Mouse (Mus musculus): ENCODE data around the gene Frmd7. TPM values are rescaled to one million over a fixed set of nuclear protein-coding genes. Genes with fewer than 3 reads are reported as not detected.

Gene Frmd7
- polyA plus RNA-seq, 1 experiment from 2014 or later: not detected

- Histone ChIP-seq H3K36me3 (no peaks in the 10 kb centered on the region), H3K4me3 (replicated peaks) (no peak overlapping the region), H3K9me3 (no peaks in the 10 kb centered on the region), H3K9ac (no peak overlapping the region), H3K27me3 (replicated peaks) (no peaks in the 10 kb centered on the region), H3K4me2 (no peak overlapping the region), H3K27ac (no peak overlapping the region), H3K4me1 (no peaks in the 10 kb centered on the region)
- no peak for ATAC-seq (ENCODE audit: insufficient read depth, low FRiP score, low read depth)
- WGBS: 66% methylated on average over 3 of the region's 3 CpGs
These were observed 5.4 kb downstream of the Frmd7 start for GRCm38 (mm10) chrX:50937117-50937516.

- no peaks in the 10 kb centered on the region for H3K36me3 ChIP-seq
- WGBS: 47% methylated on average over 3 of the region's 3 CpGs
- ATAC-seq (ENCODE audit: insufficient read depth, low FRiP score, low read depth): no peak
- H3K27me3 ChIP-seq (replicated peaks): no peaks in the 10 kb centered on the region
- no peak overlapping the region for H3K9ac ChIP-seq
- H3K9me3 ChIP-seq: no peaks in the 10 kb centered on the region
- H3K4me2 ChIP-seq: no peak overlapping the region
- no peak overlapping the region for H3K27ac ChIP-seq
- no peaks in the 10 kb centered on the region for H3K4me1 ChIP-seq
- H3K4me3 ChIP-seq (replicated peaks): no peak overlapping the region
These were observed 12.2 kb downstream of the Frmd7 start for GRCm38 (mm10) chrX:50930309-50930708.

GRCm38 (mm10) chrX:50926893-50927545 is 15.5 kb downstream of the Frmd7 start:
- Histone ChIP-seq H3K4me3 (replicated peaks) (no peak overlapping the region), H3K4me2 (no peak overlapping the region), H3K9ac (no peak overlapping the region), H3K27me3 (replicated peaks) (no peaks in the 10 kb centered on the region), H3K27ac (no peak overlapping the region), H3K9me3 (no peaks in the 10 kb centered on the region), H3K36me3 (no peaks in the 10 kb centered on the region), H3K4me1 (no peaks in the 10 kb centered on the region)
- ATAC-seq (ENCODE audit: insufficient read depth, low FRiP score, low read depth): no peak
- 66% methylated on average over 10 of the region's 10 CpGs for WGBS

GRCm38 (mm10) chrX:50924629-50925364 is 17.7 kb downstream of the Frmd7 start:
- H3K27me3 ChIP-seq (replicated peaks): no peaks in the 10 kb centered on the region
- no peak overlapping the region for H3K4me2 ChIP-seq
- H3K4me1 ChIP-seq: no peaks in the 10 kb centered on the region
- H3K9ac ChIP-seq: no peak overlapping the region
- no peak overlapping the region for H3K4me3 ChIP-seq (replicated peaks)
- WGBS: 42% methylated on average over 18 of the region's 18 CpGs
- H3K36me3 ChIP-seq: no peaks in the 10 kb centered on the region
- no peaks in the 10 kb centered on the region for H3K9me3 ChIP-seq
- no peak for ATAC-seq (ENCODE audit: insufficient read depth, low FRiP score, low read depth)
- H3K27ac ChIP-seq: no peak overlapping the region

- H3K4me3 ChIP-seq (replicated peaks): no peak overlapping the region
- no peaks in the 10 kb centered on the region for H3K4me1 ChIP-seq
- H3K27me3 ChIP-seq (replicated peaks): no peaks in the 10 kb centered on the region
- no peak overlapping the region for H3K9ac ChIP-seq
- 31% methylated on average over 3 of the region's 3 CpGs for WGBS
- no peak overlapping the region for H3K4me2 ChIP-seq
- H3K9me3 ChIP-seq: no peaks in the 10 kb centered on the region
- H3K27ac ChIP-seq: no peak overlapping the region
- no peak for ATAC-seq (ENCODE audit: insufficient read depth, low FRiP score, low read depth)
- no peaks in the 10 kb centered on the region for H3K36me3 ChIP-seq
These were observed 23.8 kb downstream of the Frmd7 start for GRCm38 (mm10) chrX:50918754-50919153.

GRCm38 (mm10) chrX:50917389-50917788 is 25.1 kb downstream of the Frmd7 start:
- Histone ChIP-seq H3K36me3 (no peaks in the 10 kb centered on the region), H3K9me3 (no peaks in the 10 kb centered on the region), H3K4me3 (replicated peaks) (no peak overlapping the region), H3K27me3 (replicated peaks) (no peaks in the 10 kb centered on the region), H3K4me2 (no peak overlapping the region), H3K9ac (no peak overlapping the region), H3K4me1 (no peaks in the 10 kb centered on the region), H3K27ac (no peak overlapping the region)
- ATAC-seq (ENCODE audit: insufficient read depth, low FRiP score, low read depth): no peak
- WGBS: 52% methylated on average over 3 of the region's 3 CpGs

- no peak overlapping the region for H3K4me2 ChIP-seq
- no peaks in the 10 kb centered on the region for H3K9me3 ChIP-seq
- H3K4me1 ChIP-seq: no peaks in the 10 kb centered on the region
- no peaks in the 10 kb centered on the region for H3K27me3 ChIP-seq (replicated peaks)
- ATAC-seq (ENCODE audit: insufficient read depth, low FRiP score, low read depth): no peak
- whole genome bisulfite sequencing: 86% methylated on average over 5 of the region's 5 CpGs
- H3K27ac ChIP-seq: no peak overlapping the region
- H3K9ac ChIP-seq: no peak overlapping the region
- no peaks in the 10 kb centered on the region for H3K36me3 ChIP-seq
- H3K4me3 ChIP-seq (replicated peaks): no peak overlapping the region
These were observed 32.6 kb downstream of the Frmd7 start for GRCm38 (mm10) chrX:50909915-50910314.

- 80% methylated on average over 3 of the region's 3 CpGs for WGBS
- Histone ChIP-seq H3K4me3 (replicated peaks) (no peak overlapping the region), H3K9ac (no peak overlapping the region), H3K4me1 (no peaks in the 10 kb centered on the region), H3K4me2 (no peak overlapping the region), H3K36me3 (no peaks in the 10 kb centered on the region), H3K27me3 (replicated peaks) (no peaks in the 10 kb centered on the region), H3K9me3 (no peaks in the 10 kb centered on the region), H3K27ac (no peak overlapping the region)
- ATAC-seq (ENCODE audit: insufficient read depth, low FRiP score, low read depth): no peak
These were observed 39.0 kb downstream of the Frmd7 start for GRCm38 (mm10) chrX:50903497-50903896.

GRCm38 (mm10) chrX:50887999-50888398 is 54.5 kb downstream of the Frmd7 start:
- H3K27ac ChIP-seq: no peak overlapping the region
- H3K4me2 ChIP-seq: no peak overlapping the region
- no peak overlapping the region for H3K9ac ChIP-seq
- H3K4me1 ChIP-seq: no peaks in the 10 kb centered on the region
- no peak overlapping the region for H3K4me3 ChIP-seq (replicated peaks)
- WGBS: 66% methylated on average over 2 of the region's 2 CpGs
- H3K36me3 ChIP-seq: no peaks in the 10 kb centered on the region
- H3K9me3 ChIP-seq: no peaks in the 10 kb centered on the region
- H3K27me3 ChIP-seq (replicated peaks): no peaks in the 10 kb centered on the region
- no peak for ATAC-seq (ENCODE audit: insufficient read depth, low FRiP score, low read depth)

- WGBS: 80% methylated on average over 6 of the region's 6 CpGs
- no peaks in the 10 kb centered on the region for H3K36me3 ChIP-seq
These were observed 68.1 kb downstream of the Frmd7 start for GRCm38 (mm10) chrX:50874246-50875002.

GRCm38 (mm10) chrX:50864734-50865133 is 77.8 kb downstream of the Frmd7 start:
- 73% methylated on average over 5 of the region's 5 CpGs for WGBS
- Histone ChIP-seq H3K4me2 (no peak overlapping the region), H3K4me3 (replicated peaks) (no peak overlapping the region), H3K9ac (no peak overlapping the region), H3K4me1 (no peaks in the 10 kb centered on the region), H3K27me3 (replicated peaks) (no peaks in the 10 kb centered on the region), H3K27ac (no peak overlapping the region), H3K9me3 (no peaks in the 10 kb centered on the region), H3K36me3 (no peaks in the 10 kb centered on the region)
- no peak for ATAC-seq (ENCODE audit: insufficient read depth, low FRiP score, low read depth)

More at GRCm38 (mm10) chrX:50874246-50875002, 68.1 kb downstream of the Frmd7 start:
- Histone ChIP-seq H3K9ac (no peak overlapping the region), H3K9me3 (no peaks in the 10 kb centered on the region), H3K4me3 (replicated peaks) (no peak overlapping the region), H3K27ac (no peak overlapping the region), H3K27me3 (replicated peaks) (no peaks in the 10 kb centered on the region), H3K4me1 (no peaks in the 10 kb centered on the region), H3K4me2 (no peak overlapping the region)
- ATAC-seq (ENCODE audit: insufficient read depth, low FRiP score, low read depth): no peak

GRCm38 (mm10) chrX:50863771-50864170 is 78.7 kb downstream of the Frmd7 start:
- no peak overlapping the region for H3K4me2 ChIP-seq
- H3K27ac ChIP-seq: no peak overlapping the region
- no peak overlapping the region for H3K4me3 ChIP-seq (replicated peaks)
- no peak for ATAC-seq (ENCODE audit: insufficient read depth, low FRiP score, low read depth)
- no peaks in the 10 kb centered on the region for H3K27me3 ChIP-seq (replicated peaks)
- H3K36me3 ChIP-seq: no peaks in the 10 kb centered on the region
- WGBS: 56% methylated on average over 2 of the region's 2 CpGs
- H3K9ac ChIP-seq: no peak overlapping the region
- no peaks in the 10 kb centered on the region for H3K4me1 ChIP-seq
- H3K9me3 ChIP-seq: no peaks in the 10 kb centered on the region

All from stomach, embryonic 15.5 days (tissue).